Mouse (Mus musculus) layer of hippocampus, adult 11-12 months (tissue): ENCODE measurements around the gene Krtap21-1.

Experiments
- DNase-seq: peaks from one replicate; pipeline ENCODE4 v3.0.0; 2022; ENCODE audit warnings: low spot score

The Krtap21-1 gene

GRCm38 (mm10) chr16:89403768-89404167 is at the start of gene Krtap21-1:
Gene Krtap21-1 (minus strand): TSS chr16:89403868.
- no peak for DNase-seq

- no peak for DNase-seq
These were observed 25.9 kb upstream of the Krtap21-1 start for GRCm38 (mm10) chr16:89429586-89429985.

GRCm38 (mm10) chr16:89425310-89425709 is 21.6 kb upstream of the Krtap21-1 start:
- no peak for DNase-seq

GRCm38 (mm10) chr16:89420011-89420410 is 16.3 kb upstream of the Krtap21-1 start, which contains the start of gene Krtap6-2:
Gene Krtap6-2 (minus strand): TSS chr16:89420111.
- no peak for DNase-seq

GRCm38 (mm10) chr16:89416311-89416710 is 12.6 kb upstream of the Krtap21-1 start:
- no peak for DNase-seq

DNA sequence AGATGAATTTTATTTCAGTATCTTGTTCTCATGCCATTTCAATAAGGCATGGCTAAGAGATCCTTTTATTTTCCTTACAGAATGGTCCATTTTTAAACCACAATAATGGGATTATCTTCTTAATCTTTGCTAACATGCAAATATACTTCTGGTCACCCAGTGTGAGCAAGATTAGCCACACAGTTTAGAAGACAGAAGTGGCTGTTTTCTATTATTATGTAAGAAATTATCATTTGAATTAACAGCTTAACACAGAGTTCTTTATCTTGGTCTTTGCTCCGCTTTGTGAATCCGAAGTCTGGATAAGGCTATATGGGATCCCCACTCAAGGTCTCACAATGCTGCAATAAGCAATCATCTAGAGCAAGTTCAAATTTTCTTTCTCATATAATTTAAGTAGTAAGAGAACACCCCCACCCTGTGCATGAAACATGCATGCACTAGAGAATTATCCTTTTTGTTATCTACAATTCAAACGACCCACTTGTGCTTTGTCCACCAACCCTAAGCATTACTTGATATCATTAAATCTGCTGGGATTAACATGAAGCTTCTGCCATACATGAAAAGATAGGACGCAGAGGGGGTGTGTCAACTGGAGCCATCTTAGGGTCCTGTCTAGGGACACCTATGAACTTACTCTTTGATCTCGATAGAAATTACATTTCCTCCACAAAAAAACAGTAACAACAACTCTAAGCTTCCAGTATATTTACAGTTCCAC is 6.8 kb upstream of the Krtap21-1 start:
- no peak for DNase-seq

DNA sequence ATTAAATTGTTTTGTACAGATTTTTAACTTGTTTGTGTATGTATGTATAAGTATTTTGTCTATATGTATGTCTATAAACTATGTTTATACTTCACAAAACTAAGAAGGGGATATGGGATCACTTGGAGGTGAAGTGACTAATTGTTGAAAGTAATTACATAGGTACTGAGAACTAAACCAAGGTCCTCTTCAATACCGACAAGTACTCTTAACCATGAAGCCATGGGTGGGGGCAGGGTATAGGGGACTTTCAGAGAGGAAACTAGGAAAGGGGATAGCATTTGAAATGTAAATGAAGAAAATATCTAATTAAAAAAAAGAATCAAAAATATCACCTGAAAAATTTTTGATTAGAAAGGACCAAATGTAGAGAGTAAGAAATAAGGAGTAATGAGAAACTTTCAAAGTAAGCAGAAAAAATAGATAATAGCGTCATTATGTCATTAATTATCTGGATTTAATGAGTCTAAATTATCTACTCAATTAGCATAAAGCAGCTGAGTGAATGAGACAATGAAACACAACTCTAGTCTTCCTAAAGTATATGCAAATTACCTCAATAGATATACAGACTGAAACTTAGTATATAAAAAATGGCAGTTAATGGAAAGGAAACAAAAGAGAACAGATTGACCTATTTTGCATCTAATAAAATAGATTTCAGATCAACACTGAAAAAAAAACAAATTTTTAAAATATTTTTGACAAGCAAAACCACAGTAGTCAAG is 30.8 kb downstream of the Krtap21-1 start:
- DNase-seq = no peak
